Mouse (Mus musculus): ENCODE results near the gene Tnr. TPM values are rescaled to one million over a fixed set of nuclear protein-coding genes. Genes with fewer than 3 reads are reported as not detected.

Tnr gene
- total and polyA plus RNA-seq, 3 experiments, result 0.01 TPM; not detected in 2

DNA sequence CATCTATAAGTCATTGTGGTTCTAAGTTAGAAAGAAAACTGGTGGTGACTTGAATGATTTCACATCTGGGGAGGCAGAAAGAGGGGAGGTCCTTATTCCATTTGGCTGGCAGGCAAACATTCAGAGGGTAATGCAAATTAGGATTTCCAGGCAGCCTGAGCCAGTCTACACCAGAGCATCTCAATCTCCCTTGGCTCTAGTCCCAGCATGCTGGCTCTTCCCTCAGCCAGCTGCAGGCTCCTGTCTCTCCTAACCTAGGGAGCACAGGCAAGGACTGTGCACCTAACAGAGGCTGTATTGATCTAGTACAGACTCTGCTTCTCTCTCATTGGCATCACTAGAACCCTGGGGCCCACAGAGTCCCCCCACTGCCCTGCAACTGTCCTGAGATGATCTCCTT, 237.4 kb downstream of the Tnr start:
- Histone ChIP-seq H3K4me1 (ENCODE audit: control insufficient read depth in 1 of 2, insufficient read depth in 2 of 2, low read length in 2 of 2) (no peaks in the 10 kb centered on the region), H3K27ac (ENCODE audit: control insufficient read depth, low read depth, low read length) (no peak overlapping the region), H3K27me3 (ENCODE audit: control insufficient read depth in 1 of 2, insufficient read depth in 2 of 2, low read length in 2 of 2) (no peaks in the 10 kb centered on the region), H3K36me3 (ENCODE audit: control insufficient read depth in 1 of 2, insufficient read depth in 2 of 2, low read length in 2 of 2) (no peaks in the 10 kb centered on the region), H3K4me3 (ENCODE audit: control insufficient read depth in 1 of 2, insufficient read depth in 1 of 2, low read depth in 2 of 2, low read length in 2 of 2) (no peak overlapping the region), H3K79me2 (ENCODE audit: control insufficient read depth, insufficient read depth, low read length, poor library complexity) (no peaks in the 10 kb centered on the region), H3K9me3 (replicated peaks; ENCODE audit: insufficient read depth, low read length) (no peaks in the 10 kb centered on the region), H3K9ac (ENCODE audit: control insufficient read depth, low read depth, low read length, poor library complexity, severe bottlenecking) (no peak overlapping the region)
- no peak for DNase-seq (ENCODE audit: low read depth, low spot score)
- no peak for TF ChIP-seq MYC (IDR thresholded peaks at IDR 0.05; ENCODE audit: low read depth, low read length)
- no peak for TF ChIP-seq HCFC1 (IDR thresholded peaks at IDR 0.05; ENCODE audit: low read depth, low read length)
- TF ChIP-seq MAX (IDR thresholded peaks at IDR 0.05; ENCODE audit: low read length), result no peak
- no peak for TF ChIP-seq MAFK (IDR thresholded peaks at IDR 0.05; ENCODE audit: borderline replicate concordance, low read depth, low read length)
- no peak for TF ChIP-seq POLR2AphosphoS5 (IDR thresholded peaks at IDR 0.05; ENCODE audit: borderline replicate concordance, low read depth, low read length)
- no peak for TF ChIP-seq TBP (IDR thresholded peaks at IDR 0.05; ENCODE audit: low read depth, low read length)

DNA sequence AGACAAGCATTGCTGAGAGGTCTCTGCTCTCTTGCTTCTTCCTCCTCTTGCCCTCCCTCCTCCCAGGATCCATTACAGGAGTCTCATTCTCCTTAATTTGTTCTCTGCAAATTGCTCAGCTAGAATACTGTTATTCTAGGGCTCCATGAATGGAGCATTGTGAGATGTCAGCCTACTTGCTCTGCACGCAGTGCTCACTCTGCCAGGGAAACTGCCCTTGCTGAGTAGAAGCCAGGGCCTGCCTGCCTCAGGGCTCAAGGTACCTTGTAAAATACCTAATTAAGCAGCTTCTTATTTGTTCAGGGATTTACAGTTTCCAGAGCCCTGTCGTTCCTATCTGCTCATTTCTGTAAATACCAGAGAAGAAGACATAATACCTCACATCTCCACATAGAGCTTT, 240.3 kb downstream of the Tnr start:
- H3K9me3 ChIP-seq (replicated peaks; ENCODE audit: insufficient read depth, low read length), result no peaks in the 10 kb centered on the region
- TF ChIP-seq MXI1 (IDR thresholded peaks at IDR 0.05; ENCODE audit: low read depth, low read length) (no peak), SIN3A (IDR thresholded peaks at IDR 0.05; ENCODE audit: low read length) (no peak), CTCF (IDR thresholded peaks at IDR 0.05 in 2 of 3, conservative IDR thresholded peaks at IDR 0.05 in 1 of 3; ENCODE audit: control insufficient read depth in 1 of 3, insufficient read depth in 1 of 3, low read depth in 2 of 3, low read length in 3 of 3, poor library complexity in 1 of 3, severe bottlenecking in 1 of 3) (no peak), E2F4 (IDR thresholded peaks at IDR 0.05; ENCODE audit: borderline replicate concordance, low read depth, low read length) (no peak), USF2 (IDR thresholded peaks at IDR 0.05; ENCODE audit: borderline replicate concordance in 1 of 2, insufficient read depth in 1 of 2, low read depth in 1 of 2, low read length in 2 of 2) (no peak), TBP (IDR thresholded peaks at IDR 0.05; ENCODE audit: low read depth, low read length) (no peak), MYB (IDR thresholded peaks at IDR 0.05; ENCODE audit: low read depth, low read length) (no peak)
- H3K9ac ChIP-seq (ENCODE audit: control insufficient read depth, low read depth, low read length, poor library complexity, severe bottlenecking), result no peak overlapping the region
- H3K79me2 ChIP-seq (ENCODE audit: control insufficient read depth, insufficient read depth, low read length, poor library complexity), result no peaks in the 10 kb centered on the region
- no peak for DNase-seq (ENCODE audit: low read depth, low spot score)
- H3K4me1 ChIP-seq (ENCODE audit: control insufficient read depth in 1 of 2, insufficient read depth in 2 of 2, low read length in 2 of 2), result no peaks in the 10 kb centered on the region
- no peaks in the 10 kb centered on the region for H3K36me3 ChIP-seq (ENCODE audit: control insufficient read depth in 1 of 2, insufficient read depth in 2 of 2, low read length in 2 of 2)
- no peak overlapping the region for H3K27ac ChIP-seq (ENCODE audit: control insufficient read depth, low read depth, low read length)
- no peaks in the 10 kb centered on the region for H3K27me3 ChIP-seq (ENCODE audit: control insufficient read depth in 1 of 2, insufficient read depth in 2 of 2, low read length in 2 of 2)
- no peak overlapping the region for H3K4me3 ChIP-seq (ENCODE audit: control insufficient read depth in 1 of 2, insufficient read depth in 1 of 2, low read depth in 2 of 2, low read length in 2 of 2)

DNA sequence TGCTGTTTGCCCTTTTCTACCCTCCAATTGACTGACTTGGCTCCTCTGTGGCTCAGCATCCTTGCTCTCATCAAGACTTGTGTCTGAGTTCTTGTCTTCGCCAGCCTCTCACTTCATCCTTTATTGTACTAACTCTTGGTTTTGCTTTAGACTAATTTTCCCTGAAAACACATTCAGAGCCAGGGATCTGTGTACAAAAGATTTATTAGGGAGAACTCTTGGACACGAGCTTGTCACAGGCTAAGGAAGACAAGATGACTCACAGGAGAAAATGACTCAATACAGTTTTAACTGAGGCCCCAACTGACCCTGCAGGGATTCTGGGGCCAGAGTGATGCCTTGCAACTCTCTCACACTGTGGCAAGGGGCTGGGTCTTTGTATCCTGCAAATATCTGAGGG, 241.3 kb downstream of the Tnr start:
- Histone ChIP-seq H3K79me2 (ENCODE audit: control insufficient read depth, insufficient read depth, low read length, poor library complexity) (no peaks in the 10 kb centered on the region), H3K27ac (ENCODE audit: control insufficient read depth, low read depth, low read length) (no peak overlapping the region), H3K4me3 (ENCODE audit: control insufficient read depth in 1 of 2, insufficient read depth in 1 of 2, low read depth in 2 of 2, low read length in 2 of 2) (no peak overlapping the region), H3K9me3 (replicated peaks; ENCODE audit: insufficient read depth, low read length) (no peaks in the 10 kb centered on the region), H3K27me3 (ENCODE audit: control insufficient read depth in 1 of 2, insufficient read depth in 2 of 2, low read length in 2 of 2) (no peaks in the 10 kb centered on the region), H3K4me1 (ENCODE audit: control insufficient read depth in 1 of 2, insufficient read depth in 2 of 2, low read length in 2 of 2) (no peaks in the 10 kb centered on the region), H3K36me3 (ENCODE audit: control insufficient read depth in 1 of 2, insufficient read depth in 2 of 2, low read length in 2 of 2) (no peaks in the 10 kb centered on the region), H3K9ac (ENCODE audit: control insufficient read depth, low read depth, low read length, poor library complexity, severe bottlenecking) (no peak overlapping the region)
- DNase-seq (ENCODE audit: low read depth, low spot score), result no peak
- no peak for TF ChIP-seq NELFE (IDR thresholded peaks at IDR 0.05; ENCODE audit: low read depth, low read length)
- no peak for TF ChIP-seq BHLHE40 (IDR thresholded peaks at IDR 0.05; ENCODE audit: borderline replicate concordance, low read depth, low read length)
- TF ChIP-seq SMC3 (IDR thresholded peaks at IDR 0.05; ENCODE audit: low read depth, low read length), result no peak
- no peak for TF ChIP-seq POLR2AphosphoS2 (IDR thresholded peaks at IDR 0.05; ENCODE audit: low read length)
